17 mouse cellular contexts compared by ENCODE assay signal in the genomic region with DNA sequence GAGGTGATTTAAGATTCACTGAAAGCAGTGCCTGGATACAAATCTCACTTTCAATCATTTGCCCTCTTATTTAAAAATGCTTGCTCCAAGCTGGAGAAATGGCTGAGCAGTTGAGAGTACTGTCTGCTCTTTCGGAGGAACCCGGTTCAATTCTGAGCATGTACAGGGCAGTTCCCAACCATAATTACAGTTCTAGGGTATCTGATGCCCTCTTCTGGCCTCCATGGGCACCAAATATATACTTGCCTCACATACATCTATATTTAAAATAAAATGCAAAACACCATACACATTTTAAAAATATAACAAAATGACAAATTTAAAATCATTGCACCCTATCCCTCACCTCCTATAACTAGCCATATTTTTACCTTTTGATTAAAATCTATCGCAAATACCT.
DNase-seq lines count a peak whose midpoint lies in the region; ATAC-seq and TF ChIP-seq lines count a peak whose summit lies in the region.
"Had no signal": no experiment of that assay in that cellular context is flagged by ENCODE, and none has a peak within 500 bp of the region (broad histone marks: within the 10 kb centered on the region; RNA-seq: fewer than 3 reads in every experiment).

No protein-coding gene starts in this region.

- H3K4me2 ChIP-seq in forebrain, embryonic 11.5 days (ENCODE audit: low read depth, low read length, severe bottlenecking) = no peak overlapping the region
- no peak overlapping the region for H3K4me2 ChIP-seq in forebrain, embryonic 12.5 days
- H3K4me2 ChIP-seq: embryonic facial prominence, embryonic 12.5 days; forebrain, embryonic 15.5 days; heart, embryonic 11.5 days; liver, embryonic 11.5 days had no signal

- no peak overlapping the region for H3K9ac ChIP-seq in forebrain, embryonic 11.5 days (ENCODE audit: low read length)
- H3K9ac ChIP-seq in forebrain, embryonic 12.5 days = no peak overlapping the region
- H3K9ac ChIP-seq: embryonic facial prominence, embryonic 12.5 days; forebrain, embryonic 15.5 days had no signal

- H3K4me1 ChIP-seq in forebrain, embryonic 11.5 days (replicated peaks; ENCODE audit: control insufficient read depth, insufficient read depth, low read length) = no peaks in the 10 kb centered on the region
- H3K4me1 ChIP-seq in forebrain, embryonic 12.5 days = no peaks in the 10 kb centered on the region
- H3K4me1 ChIP-seq: embryonic facial prominence, embryonic 12.5 days; megakaryocyte, embryonic 14.5 days had no signal

- no peaks in the 10 kb centered on the region for H3K27me3 ChIP-seq in forebrain, embryonic 11.5 days (ENCODE audit: control insufficient read depth, insufficient read depth, low read length)
- no peaks in the 10 kb centered on the region for H3K27me3 ChIP-seq in forebrain, embryonic 12.5 days
- no peaks in the 10 kb centered on the region for H3K27me3 ChIP-seq in splenic B cell, adult 2 months (ENCODE audit: control insufficient read depth, insufficient read depth, low read length, poor library complexity, severe bottlenecking)
- H3K27me3 ChIP-seq: embryonic facial prominence, embryonic 12.5 days; forebrain, embryonic 15.5 days; megakaryocyte, embryonic 14.5 days had no signal

- DNase-seq in forebrain, embryonic 11.5 days (ENCODE audit: low spot score) = no peak
- no peak for DNase-seq in layer of hippocampus, adult 2 months (ENCODE audit: low spot score in 2 of 2)
- DNase-seq in layer of hippocampus, postnatal 25 days (ENCODE audit: extremely low spot score in 1 of 2, low spot score in 1 of 2) = no peak
- peak; percentile 10 for DNase-seq in right cerebral cortex, adult 18-20 months
- DNase-seq in right cerebral cortex, postnatal 4 days = no peak
- DNase-seq in splenic B cell, adult 2 months (ENCODE audit: low read depth, low spot score) = peak; percentile 37
- DNase-seq in adrenal gland, postnatal 10 days = no peak
- DNase-seq: cerebellum, adult 2 months; gastrocnemius, postnatal 10 days; kidney, adult 8-10 months had no signal

- ATAC-seq in forebrain, embryonic 11.5 days (replicated peaks; ENCODE audit: low FRiP score) = 0 out of 2 replicates have a peak, but pooled peaks have one; percentile 42
- no peak for ATAC-seq in forebrain, embryonic 12.5 days (ENCODE audit: low FRiP score)
- ATAC-seq: hindbrain, embryonic 16.5 days had no signal

- no peak overlapping the region for H3K27ac ChIP-seq in forebrain, embryonic 11.5 days (ENCODE audit: low read depth, low read length)
- no peak overlapping the region for H3K27ac ChIP-seq in forebrain, embryonic 12.5 days
- H3K27ac ChIP-seq in layer of hippocampus, adult 2 months = no peak overlapping the region
- H3K27ac ChIP-seq: embryonic facial prominence, embryonic 12.5 days had no signal

- 83% methylated on average over 3 of the region's 3 CpGs for WGBS in forebrain, embryonic 11.5 days
- WGBS in forebrain, embryonic 12.5 days = 74% methylated on average over 3 of the region's 3 CpGs

- H3K9me3 ChIP-seq in forebrain, embryonic 11.5 days (ENCODE audit: control insufficient read depth, low read length) = no peaks in the 10 kb centered on the region
- no peaks in the 10 kb centered on the region for H3K9me3 ChIP-seq in forebrain, embryonic 12.5 days
- H3K9me3 ChIP-seq: embryonic facial prominence, embryonic 12.5 days; forebrain, embryonic 15.5 days; megakaryocyte, embryonic 14.5 days had no signal

- TF ChIP-seq CTCF in layer of hippocampus, adult 2 months (conservative IDR thresholded peaks at IDR 0.05) = peak; percentile 63

- H3K4me3 ChIP-seq in forebrain, embryonic 11.5 days (ENCODE audit: low read depth, low read length) = no peak overlapping the region
- no peak overlapping the region for H3K4me3 ChIP-seq in forebrain, embryonic 12.5 days (replicated peaks)
- H3K4me3 ChIP-seq in layer of hippocampus, adult 2 months = no peak overlapping the region
- H3K4me3 ChIP-seq: embryonic facial prominence, embryonic 12.5 days; forebrain, embryonic 15.5 days; megakaryocyte, embryonic 14.5 days had no signal

- H3K36me3 ChIP-seq in forebrain, embryonic 11.5 days (ENCODE audit: control insufficient read depth, insufficient read depth, low read length) = no peaks in the 10 kb centered on the region
- no peaks in the 10 kb centered on the region for H3K36me3 ChIP-seq in forebrain, embryonic 12.5 days (replicated peaks)
- H3K36me3 ChIP-seq in splenic B cell, adult 2 months (ENCODE audit: control insufficient read depth, insufficient read depth, low read length, poor library complexity, severe bottlenecking) = no peaks in the 10 kb centered on the region
- H3K36me3 ChIP-seq: embryonic facial prominence, embryonic 12.5 days; forebrain, embryonic 15.5 days had no signal

Comparison
In these comparisons a context has a peak if more than half of its experiments do, and no peak if none do; other contexts are left out.
1. DNase-seq: peak in right cerebral cortex, adult 18-20 months (single experiment) and splenic B cell, adult 2 months (single experiment); none in forebrain, embryonic 11.5 days (single experiment), layer of hippocampus, adult 2 months (0 of 2), layer of hippocampus, postnatal 25 days (0 of 2), right cerebral cortex, postnatal 4 days (single experiment) and adrenal gland, postnatal 10 days (single experiment).